Mouse (Mus musculus) G1E (cell line): ENCODE results near the gene Lrrc3c.

Experiments used
- CTCF ChIP-seq: IDR thresholded peaks from 2 replicates; pipeline ENCODE4 v1.5.1; 2012; ENCODE audit warnings: low read depth, low read length, inconsistent platforms, mixed read lengths
- GATA1 ChIP-seq: IDR thresholded peaks from 2 replicates; pipeline ENCODE4 v1.6.1; 2012; ENCODE audit warnings: borderline replicate concordance, low read length, inconsistent platforms, mixed read lengths
- TAL1 ChIP-seq: conservative IDR thresholded peaks from 2 replicates; pipeline ENCODE4 v1.6.1; 2012; ENCODE audit warnings: low read depth, low read length, inconsistent platforms, mixed read lengths

DNA sequence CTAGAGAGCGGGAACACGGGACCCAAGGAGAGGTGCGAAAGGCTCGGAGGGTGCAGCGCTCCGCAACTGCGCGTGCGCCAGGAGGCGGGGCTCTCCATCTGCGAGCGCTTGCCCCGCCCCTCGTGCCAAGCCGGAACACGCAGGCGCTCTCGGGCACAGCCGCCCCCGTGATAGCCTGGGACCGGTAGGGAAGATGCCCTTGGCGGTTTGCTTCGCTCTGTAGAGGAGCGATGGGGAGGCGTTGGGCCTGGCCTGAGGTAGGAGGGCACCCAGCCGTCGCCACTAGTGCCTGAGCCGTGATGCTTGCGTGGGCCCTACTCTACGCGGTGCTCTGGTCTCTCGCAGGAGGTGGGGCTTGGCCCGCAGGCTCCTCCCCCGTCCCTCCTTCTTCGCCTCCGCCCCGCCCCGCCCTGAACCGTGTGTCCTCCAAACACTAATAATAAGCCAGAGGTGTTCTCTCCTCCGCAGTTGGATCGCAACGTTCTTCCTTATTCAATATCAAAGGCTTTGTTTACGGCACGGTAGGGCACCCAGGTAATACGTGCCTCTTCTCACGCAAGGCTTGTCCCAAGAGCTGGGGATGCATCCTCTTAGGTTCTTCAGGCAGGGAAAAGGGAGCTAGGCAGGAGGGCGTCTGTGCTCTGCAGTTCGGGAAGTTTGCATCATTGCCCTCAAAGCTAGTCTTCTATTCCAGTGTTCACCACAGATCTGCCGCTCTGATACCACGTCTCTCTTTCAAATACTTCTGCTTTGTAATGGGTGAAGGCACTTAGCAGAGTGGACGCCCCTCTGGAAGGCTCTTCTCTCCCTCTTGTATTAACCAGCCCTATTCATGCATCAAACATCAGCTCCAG lies 46.9 kb upstream of the Lrrc3c start, which contains the start of gene Zpbp2:
- TF ChIP-seq CTCF (no peak), GATA1 (no peak), TAL1 (no peak)
